In genomic region chr9:103110727-103111501, GRCm38 (mm10) we compare ENCODE assay signal across 8 mouse cellular contexts. TPM values are rescaled to one million over a fixed set of nuclear protein-coding genes. Genes with fewer than 3 reads are reported as not detected.
DNase-seq lines count a peak whose midpoint lies in the region; ATAC-seq and TF ChIP-seq lines count a peak whose summit lies in the region.

No protein-coding gene starts in this region.

- H3K9ac ChIP-seq in ES-Bruce4 (ENCODE audit: low read depth, poor library complexity, severe bottlenecking): peak overlapping the region; percentile 79; the same call in 1 of the 2 replicates
- peak overlapping the region; percentile 99 for H3K9ac ChIP-seq in hindbrain, embryonic 15.5 days

- no peak overlapping the region for H3K27ac ChIP-seq in ES-Bruce4 (ENCODE audit: insufficient read depth, low read length)
- H3K27ac ChIP-seq in hindbrain, embryonic 15.5 days (replicated peaks): peak overlapping the region; percentile 97

- no peak for TF ChIP-seq EP300 in ES-Bruce4 (IDR thresholded peaks at IDR 0.05; ENCODE audit: insufficient read depth, low read depth, low read length)

- 14% methylated on average over 18 of the region's 18 CpGs for WGBS in hindbrain, embryonic 15.5 days

- no peaks in the 10 kb centered on the region for H3K36me3 ChIP-seq in ES-Bruce4 (ENCODE audit: control insufficient read depth, insufficient read depth, low read length, poor library complexity, severe bottlenecking)
- H3K36me3 ChIP-seq in hindbrain, embryonic 15.5 days: no peaks in the 10 kb centered on the region

- H3K27me3 ChIP-seq in ES-Bruce4 (ENCODE audit: control insufficient read depth, insufficient read depth, low read length, poor library complexity, severe bottlenecking): no peaks in the 10 kb centered on the region
- no peaks in the 10 kb centered on the region for H3K27me3 ChIP-seq in hindbrain, embryonic 15.5 days

- TF ChIP-seq CTCF in ES-Bruce4 (IDR thresholded peaks at IDR 0.05; ENCODE audit: low read depth, low read length): peak; percentile 42

- peak; percentile 25 for ATAC-seq in hindbrain, embryonic 15.5 days (ENCODE audit: low FRiP score, low read depth)
- peak; percentile 14; the same call in 1 of the 2 replicates for ATAC-seq in megakaryocyte, adult 5-6 weeks (ENCODE audit: poor library complexity, severe bottlenecking)

- H3K4me1 ChIP-seq in ES-Bruce4 (ENCODE audit: control insufficient read depth, insufficient read depth, low read length): peaks cover 2% of the 10 kb centered on the region
- peaks cover 50% of the 10 kb centered on the region for H3K4me1 ChIP-seq in hindbrain, embryonic 15.5 days (replicated peaks)

- peak overlapping the region; percentile 84 for H3K4me3 ChIP-seq in ES-Bruce4 (ENCODE audit: low read depth, low read length)
- H3K4me3 ChIP-seq in hindbrain, embryonic 15.5 days: peak overlapping the region; percentile 95

- H3K9me3 ChIP-seq in ES-Bruce4 (replicated peaks; ENCODE audit: control insufficient read depth, insufficient read depth, low read length, poor library complexity, severe bottlenecking): no peaks in the 10 kb centered on the region
- no peaks in the 10 kb centered on the region for H3K9me3 ChIP-seq in hindbrain, embryonic 15.5 days

- H3K4me2 ChIP-seq in hindbrain, embryonic 15.5 days: peak overlapping the region; percentile 81

- no peak for TF ChIP-seq POLR2A in ES-Bruce4 (IDR thresholded peaks at IDR 0.05; ENCODE audit: insufficient read depth, low read length)

- peak; percentile 58 for DNase-seq in heart, adult 11 months
- DNase-seq in heart, adult 8-10 months (ENCODE audit: low spot score): no peak
- DNase-seq in adrenal gland, postnatal 4 days (ENCODE audit: low spot score in 2 of 2): no peak
- DNase-seq in thymus, adult 18-20 months: no peak
- no peak for DNase-seq in B cell, adult 2 months

RNA-seq across cellular contexts. Expression of gene Rab6b, which starts 0.7 kb away (rescaled TPM):
- 1 to 10 TPM; 1.3 to 2.7 (median 2.1) TPM for total RNA-seq in heart, adult 8-10 months (2022)
- 23.3 and 24.0 TPM in 2 replicates for polyA plus RNA-seq in ES-Bruce4 (2011; ENCODE audit: insufficient read depth, insufficient read length, low read depth, missing spikeins)
- polyA plus RNA-seq in hindbrain, embryonic 15.5 days (2015; fragmentation: Nextera tagmentation; extraction: Ambion mirVana): 111 and 126 TPM in 2 replicates
- total RNA-seq in megakaryocyte, adult 5-6 weeks (2015): 0.84 and 1.2 TPM in 2 replicates
- total RNA-seq in megakaryocyte, adult 5-6 weeks (2017): 0.15 and 0.41 TPM in 2 replicates
- 10 to 100 TPM in 1 of 2 experiments, 1 to 10 TPM in 1; 8.6 to 19.0 TPM for total RNA-seq in adrenal gland, postnatal 4 days (2021)
